Mouse (Mus musculus) urinary bladder, adult 2 months (tissue): ENCODE measurements around the gene C130079G13Rik. TPM values are rescaled to one million over a fixed set of nuclear protein-coding genes. Genes with fewer than 3 reads are reported as not detected.
"Not testable (repeated sequence)": the region's sequence is repeated elsewhere in the genome, so short reads cannot be mapped to it uniquely, and the experiment has no call there.

Experiments used
- DNase-seq: peaks from one replicate; pipeline ENCODE4 v3.0.0; 2022; ENCODE audit warnings: low spot score
- polyA plus RNA-seq: library from polyadenylated mRNA; depleted of rRNA; stranded (reverse); fragments of >200 nt; gene quantifications from 2 replicates; pipeline ENCODE4 v1.2.3, GENCODE M21; 2012; rRNA removed

Gene C130079G13Rik
- not detected in 2 replicates for polyA plus RNA-seq

DNA sequence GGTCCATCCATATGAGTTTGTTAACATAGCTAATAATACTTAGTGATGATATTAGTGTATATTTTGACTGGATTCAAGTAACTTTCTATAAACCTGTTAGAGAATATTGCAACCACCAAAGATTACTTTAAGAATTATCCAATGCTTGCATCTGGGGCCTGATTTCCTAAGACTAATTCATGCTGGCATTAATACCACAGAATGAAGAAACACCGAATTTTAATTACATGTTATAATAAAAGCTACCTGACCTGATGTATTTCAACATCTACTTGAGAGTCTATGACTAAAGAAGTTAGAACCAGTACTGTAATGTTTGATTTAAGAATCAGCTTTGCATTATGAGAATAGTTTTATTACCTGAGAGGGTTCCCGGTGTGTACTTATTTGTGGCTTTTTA, at the start of gene C130079G13Rik:
Gene C130079G13Rik (plus strand): TSS at position 301 of the 400 bp plus-strand sequence.
- no peak for DNase-seq

DNA sequence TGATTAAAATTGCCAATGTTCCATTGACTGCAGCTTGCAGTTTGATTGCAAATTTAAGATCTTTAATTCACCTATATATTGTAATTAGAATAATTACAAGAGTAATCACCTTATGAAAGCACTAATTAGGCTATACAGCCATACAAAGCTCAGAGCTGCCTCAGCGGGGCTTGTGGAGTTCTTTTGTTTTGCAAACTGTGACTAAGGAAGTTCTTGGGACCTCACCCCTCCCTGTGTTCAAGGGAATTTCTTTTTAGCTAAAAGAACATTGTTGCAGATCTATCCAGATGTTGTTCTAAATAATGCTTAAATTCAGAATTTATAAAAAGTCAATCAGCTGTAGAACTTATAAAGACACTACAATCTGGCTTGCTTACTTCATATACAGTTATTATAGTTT, 47.4 kb upstream of the C130079G13Rik start:
- not testable (repeated sequence) for DNase-seq

DNA sequence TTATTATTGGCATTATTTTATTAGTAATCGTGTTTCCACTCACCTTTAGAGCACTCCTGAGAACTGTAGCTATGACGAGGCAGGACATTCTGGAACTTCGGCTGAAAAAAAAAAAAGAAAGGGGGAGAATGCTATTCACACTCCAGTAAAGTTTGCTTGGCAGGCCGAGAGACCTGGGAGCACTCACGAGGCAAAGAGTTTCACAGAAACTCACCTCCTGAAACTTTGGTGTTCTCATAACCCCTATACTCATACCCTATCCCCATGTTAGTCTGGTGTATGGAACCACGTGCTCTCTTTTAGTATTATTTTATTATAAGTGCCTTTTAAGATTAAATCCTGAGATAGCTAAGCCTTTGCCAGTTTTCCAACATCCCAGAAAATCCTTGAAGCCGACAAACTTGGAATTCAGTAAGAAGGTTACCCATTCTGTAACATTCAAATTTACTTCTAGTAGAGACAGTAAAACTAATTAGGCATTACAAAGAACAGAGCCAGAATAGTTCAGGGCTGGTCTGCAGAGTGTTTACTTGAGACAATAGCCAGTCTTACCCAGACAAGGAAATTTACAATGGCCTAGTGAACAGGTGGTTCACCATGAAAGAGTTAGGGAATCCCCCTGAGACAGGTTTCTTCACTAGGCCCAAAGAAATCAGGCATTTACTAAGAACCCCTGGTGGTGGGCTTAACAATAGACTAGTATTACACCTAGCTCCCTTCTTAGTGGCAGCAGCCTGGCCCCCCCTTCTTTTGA, 45.0 kb upstream of the C130079G13Rik start:
- DNase-seq, result not testable (repeated sequence)

DNA sequence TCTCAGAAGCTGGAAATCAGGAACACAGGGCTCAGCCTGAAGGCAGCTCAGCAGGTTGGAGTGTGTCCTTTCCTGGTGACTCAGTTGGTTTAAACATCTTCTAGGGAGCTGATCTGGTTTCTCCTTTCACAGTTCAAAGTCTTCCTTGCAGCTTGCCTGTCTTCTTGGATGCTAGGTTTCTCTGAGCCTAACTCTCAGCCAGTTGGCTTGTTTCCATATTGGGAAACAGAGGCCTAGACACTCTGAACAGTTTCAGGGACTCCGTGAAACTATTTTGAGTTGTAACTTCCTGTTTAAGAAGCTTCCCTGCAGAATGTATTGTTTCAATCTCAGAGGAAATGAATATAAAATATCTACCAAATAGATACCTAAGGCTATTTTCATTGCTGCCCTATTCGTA, 31.7 kb upstream of the C130079G13Rik start:
- DNase-seq, result no peak

DNA sequence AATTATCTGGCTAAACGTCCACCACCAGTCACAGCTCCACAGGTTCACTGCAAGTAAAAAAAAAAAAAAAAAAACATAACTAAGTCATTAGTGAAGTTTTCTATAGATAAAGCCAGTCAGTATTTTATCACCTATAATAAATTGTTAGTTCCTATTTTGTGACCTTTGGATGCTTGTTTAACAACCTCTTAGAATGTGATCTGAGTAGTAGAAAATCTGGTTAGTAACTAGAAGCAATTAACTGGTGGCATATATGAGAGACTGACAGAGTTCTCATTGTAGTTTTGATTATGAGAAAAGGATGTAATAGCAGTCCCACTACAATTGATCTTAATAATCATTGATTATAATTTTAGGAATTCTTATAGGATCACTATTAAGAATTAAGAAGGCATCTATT, 9.6 kb downstream of the C130079G13Rik start:
- no peak for DNase-seq

DNA sequence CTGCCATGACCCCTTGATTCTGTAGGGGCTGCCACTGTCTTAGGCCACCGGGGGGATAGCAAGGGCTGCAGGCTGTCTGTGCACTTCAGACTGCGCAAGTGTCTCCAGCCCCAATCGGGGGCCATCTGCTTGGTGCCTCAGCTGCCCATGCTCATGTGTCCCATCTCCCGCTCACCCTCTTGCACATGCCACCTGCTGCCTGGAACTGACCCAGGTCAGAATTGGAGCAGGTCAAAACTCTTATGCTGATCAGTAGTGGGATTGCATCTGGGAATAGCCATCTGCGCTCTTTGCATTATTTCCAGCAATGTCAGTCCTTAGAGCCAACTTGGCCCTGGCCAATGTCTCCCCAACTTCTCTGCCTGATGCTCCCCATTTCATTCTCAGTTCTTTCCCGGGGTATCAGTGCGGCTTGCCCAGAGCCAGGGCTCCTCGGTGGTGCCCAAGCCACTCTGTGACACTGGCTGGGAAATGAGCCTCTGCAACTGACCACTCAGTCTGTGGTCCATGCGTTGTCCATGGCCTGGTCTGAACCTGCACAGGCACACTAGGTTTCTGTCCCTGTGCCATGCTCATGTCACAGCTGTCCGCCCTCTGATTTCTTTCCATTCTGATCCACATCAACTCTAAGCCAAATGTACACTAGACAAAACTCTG, 22.4 kb downstream of the C130079G13Rik start:
- no peak for DNase-seq

DNA sequence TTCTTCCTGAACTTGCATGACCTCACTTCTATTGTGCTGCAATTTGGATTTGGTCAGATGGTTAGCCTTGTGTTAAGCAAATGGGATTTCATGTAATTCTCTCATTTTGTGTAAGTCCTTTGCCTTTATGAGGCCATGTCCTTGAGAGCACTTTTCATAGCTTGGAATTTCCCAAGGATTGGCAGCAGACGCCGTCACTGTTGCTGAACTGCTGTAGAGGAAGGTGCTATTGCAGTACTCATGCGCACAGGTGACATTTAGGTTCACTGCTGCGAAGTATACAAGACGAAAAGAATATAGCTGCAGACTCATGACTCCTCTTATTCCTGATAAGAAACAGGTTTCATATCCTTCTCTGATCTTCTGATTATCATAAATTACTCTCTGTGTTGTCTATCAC, 45.9 kb downstream of the C130079G13Rik start:
- no peak for DNase-seq

DNA sequence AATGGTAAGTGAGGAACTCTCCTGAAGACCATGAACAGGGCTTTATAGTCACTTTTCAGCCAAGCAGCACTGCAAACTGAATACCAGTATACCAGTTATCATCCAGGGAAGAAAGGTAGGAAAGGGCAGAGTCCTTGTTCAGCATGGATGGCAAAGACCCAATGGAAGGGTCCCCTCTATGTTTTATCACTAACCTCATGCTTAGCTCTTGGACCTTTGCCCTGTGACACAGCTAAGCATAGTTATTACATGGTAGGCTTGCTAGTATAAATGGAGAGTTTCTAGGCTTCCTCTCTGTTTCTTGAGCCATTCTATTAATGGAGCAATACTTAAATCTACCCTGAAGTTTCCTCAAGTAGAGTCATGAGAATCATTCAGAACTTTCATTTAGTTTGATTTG, 49.6 kb downstream of the C130079G13Rik start:
- no peak for DNase-seq

Other genes starting within 250 kb of the C130079G13Rik start
- gene Gm5538, start 195.4 kb upstream of the C130079G13Rik start, polyA plus RNA-seq, result not detected in 2 replicates
- not detected in 2 replicates for gene Gm8298, start 64.2 kb upstream of the C130079G13Rik start, polyA plus RNA-seq
- not detected in 2 replicates for gene Aadacl2, start 81.5 kb downstream of the C130079G13Rik start, polyA plus RNA-seq
- gene Aadac, start 100.5 kb downstream of the C130079G13Rik start, polyA plus RNA-seq, result not detected in 2 replicates
- 0.53 and 0.67 TPM in 2 replicates for gene Sucnr1, start 156.7 kb downstream of the C130079G13Rik start, polyA plus RNA-seq